Mouse (Mus musculus): ENCODE measurements around the gene Vmn1r21.
"Not testable (repeated sequence)": the region's sequence is repeated elsewhere in the genome, so short reads cannot be mapped to it uniquely, and the experiment has no call there.

The Vmn1r21 gene

GRCm38 (mm10) chr6:57850286-57850685, at the start of gene Vmn1r21:
Vmn1r21 (minus strand) TSS chr6:57850343.
- DNase-seq (ENCODE audit: low spot score in 2 of 2): no peak

GRCm38 (mm10) chr6:57859043-57860042, 9.2 kb upstream of the Vmn1r21 start:
- no peak for DNase-seq (ENCODE audit: low spot score in 2 of 2)

GRCm38 (mm10) chr6:57851177-57851576, 1.0 kb upstream of the Vmn1r21 start:
- not testable (repeated sequence) for DNase-seq (ENCODE audit: low spot score in 2 of 2)

- DNase-seq (ENCODE audit: low spot score in 2 of 2): no peak
Measured at GRCm38 (mm10) chr6:57839693-57840408, 10.3 kb downstream of the Vmn1r21 start.

- DNase-seq (ENCODE audit: low spot score in 2 of 2): no peak
Measured at GRCm38 (mm10) chr6:57825259-57825715, 24.9 kb downstream of the Vmn1r21 start.

DNA sequence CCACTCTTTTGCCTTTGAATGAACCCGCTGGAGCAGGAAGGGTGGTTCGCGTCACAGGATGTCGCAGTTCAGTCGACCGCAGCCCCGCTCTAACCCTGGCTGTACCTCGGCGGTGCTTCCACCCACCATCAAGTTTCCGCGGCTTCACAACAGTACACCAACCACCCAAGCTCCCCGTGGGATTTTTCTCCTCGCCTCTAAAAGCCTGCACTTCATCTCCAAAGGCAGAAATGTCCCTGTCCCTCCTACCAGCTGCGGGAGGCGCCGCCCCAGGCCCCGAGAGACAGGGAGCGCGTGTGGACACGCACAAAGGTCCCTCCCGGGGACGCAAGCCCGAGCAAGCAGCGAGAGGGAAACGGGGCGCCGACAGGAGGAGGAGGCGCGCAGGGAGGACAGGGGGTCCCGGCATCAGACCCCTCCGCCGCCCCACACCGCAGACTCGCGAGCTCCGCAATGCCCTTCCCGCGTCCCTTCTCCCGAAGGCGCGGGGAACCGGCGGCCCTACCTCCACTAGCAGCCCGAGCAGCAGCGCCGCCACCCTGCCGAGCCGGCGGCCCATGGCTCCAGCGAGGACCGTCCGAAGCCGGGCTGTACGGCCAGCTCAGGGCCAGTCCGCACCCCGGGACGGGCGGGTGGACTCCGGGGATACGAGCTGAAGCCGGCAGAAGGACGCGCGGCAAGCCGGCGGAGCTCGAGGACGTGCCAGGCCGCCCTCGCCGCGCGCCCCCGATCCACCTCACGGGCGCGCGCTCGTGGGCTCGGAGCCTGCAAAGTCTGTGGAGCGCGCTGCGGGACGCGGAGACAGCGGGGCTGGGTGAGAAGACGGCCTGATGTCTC, 25.5 kb downstream of the Vmn1r21 start, which contains the start of gene Vopp1:
TSS of gene Vopp1 (minus strand) at position 738 of the 837 bp plus-strand sequence.
- peak; percentile 57 to 88 for DNase-seq (ENCODE audit: low spot score in 2 of 2)

- no peak for DNase-seq (ENCODE audit: low spot score in 2 of 2)
Measured at GRCm38 (mm10) chr6:57823461-57823860, 26.7 kb downstream of the Vmn1r21 start.

GRCm38 (mm10) chr6:57822648-57823410, 27.3 kb downstream of the Vmn1r21 start:
- DNase-seq (ENCODE audit: low spot score in 2 of 2): no peak

DNA sequence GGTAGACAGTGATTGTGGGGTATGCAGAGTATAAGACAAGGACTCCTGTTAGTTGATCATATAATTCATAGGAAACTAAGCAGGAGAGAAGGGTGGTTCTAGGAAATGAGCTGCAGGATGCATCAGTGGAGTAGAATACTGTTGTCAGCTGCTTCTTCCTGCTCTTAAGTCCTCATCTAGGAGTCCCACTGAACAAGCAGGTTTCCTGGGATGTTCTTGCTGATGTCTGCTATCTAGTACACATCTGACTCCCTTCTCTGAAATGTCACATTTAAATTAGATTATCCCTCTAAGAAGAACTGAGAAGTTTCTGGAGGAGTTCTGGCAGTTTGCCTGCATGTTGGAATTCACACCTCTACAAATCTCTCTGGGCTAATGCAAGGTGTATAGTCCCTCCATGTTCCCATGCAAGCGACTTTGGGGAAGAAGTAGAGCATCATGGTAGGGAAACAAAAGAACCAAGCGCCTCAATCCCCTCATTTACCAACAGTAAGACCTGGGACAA, 35.7 kb downstream of the Vmn1r21 start:
- DNase-seq (ENCODE audit: low spot score in 2 of 2): no peak

- peak in 1 of 2 experiments; percentile 5 for DNase-seq (ENCODE audit: low spot score in 2 of 2)
Measured at GRCm38 (mm10) chr6:57811748-57812730, 38.1 kb downstream of the Vmn1r21 start.

DNA sequence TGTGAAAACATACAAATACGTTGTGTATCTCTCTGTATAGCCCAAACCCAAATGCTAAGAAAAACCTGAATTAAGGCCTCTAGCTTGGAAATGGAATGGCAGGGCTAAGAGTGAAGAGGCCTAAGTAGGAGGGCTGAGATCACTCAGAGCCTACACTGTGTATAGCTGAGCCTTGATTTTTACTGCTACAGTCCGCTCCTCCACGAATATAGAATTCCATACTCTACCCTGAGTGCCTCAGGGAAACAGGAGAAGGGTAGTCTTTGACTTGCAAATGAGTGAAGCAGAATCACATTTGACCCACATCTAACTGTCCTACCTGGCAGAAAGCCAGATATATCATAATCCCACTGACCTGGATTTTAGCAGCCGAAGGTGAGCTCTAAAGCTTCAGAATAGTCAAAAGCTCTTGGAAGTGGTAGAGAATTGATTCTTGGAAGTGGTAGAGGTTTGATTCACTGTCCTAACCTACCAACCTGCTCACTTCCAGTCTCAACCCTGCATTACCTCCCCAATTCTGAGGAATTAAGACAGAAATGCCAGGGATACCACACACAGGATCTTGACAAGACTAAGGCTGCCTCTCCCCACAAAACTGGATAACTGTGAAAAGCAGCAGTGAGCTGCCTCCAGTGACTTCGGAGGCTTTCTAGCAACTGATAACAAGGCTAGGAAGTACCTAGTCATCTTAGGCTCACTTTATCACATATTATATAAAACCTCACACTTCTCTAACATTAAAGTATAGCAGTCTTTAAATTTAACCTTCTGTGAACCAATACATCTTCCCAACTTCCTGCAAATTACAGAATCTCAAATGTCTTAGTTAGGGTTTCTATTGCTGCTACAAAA, 44.7 kb downstream of the Vmn1r21 start:
- no peak for DNase-seq (ENCODE audit: low spot score in 2 of 2)

DNA sequence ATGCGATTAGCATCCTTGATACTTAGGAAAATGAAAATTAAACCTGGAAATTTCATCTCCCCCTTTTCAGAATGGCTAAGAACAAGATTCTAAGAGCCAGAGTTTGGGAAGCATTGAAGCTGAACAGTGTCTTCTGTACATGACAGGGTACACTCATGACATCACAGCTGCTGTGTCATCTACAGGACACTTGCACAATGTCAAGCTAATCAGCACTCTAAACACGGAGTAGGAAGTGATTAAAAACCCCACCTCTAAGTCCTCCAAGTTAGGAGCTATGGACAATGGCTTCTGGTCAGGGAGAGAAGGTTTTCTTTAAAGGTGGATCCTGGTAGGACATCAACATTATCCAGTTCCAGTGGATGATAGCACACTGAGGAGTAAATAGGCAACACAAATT, 47.0 kb downstream of the Vmn1r21 start:
- no peak for DNase-seq (ENCODE audit: low spot score in 2 of 2)

- no peak for DNase-seq (ENCODE audit: low spot score in 2 of 2)
Measured at GRCm38 (mm10) chr6:57798986-57799385, 51.2 kb downstream of the Vmn1r21 start.

DNA sequence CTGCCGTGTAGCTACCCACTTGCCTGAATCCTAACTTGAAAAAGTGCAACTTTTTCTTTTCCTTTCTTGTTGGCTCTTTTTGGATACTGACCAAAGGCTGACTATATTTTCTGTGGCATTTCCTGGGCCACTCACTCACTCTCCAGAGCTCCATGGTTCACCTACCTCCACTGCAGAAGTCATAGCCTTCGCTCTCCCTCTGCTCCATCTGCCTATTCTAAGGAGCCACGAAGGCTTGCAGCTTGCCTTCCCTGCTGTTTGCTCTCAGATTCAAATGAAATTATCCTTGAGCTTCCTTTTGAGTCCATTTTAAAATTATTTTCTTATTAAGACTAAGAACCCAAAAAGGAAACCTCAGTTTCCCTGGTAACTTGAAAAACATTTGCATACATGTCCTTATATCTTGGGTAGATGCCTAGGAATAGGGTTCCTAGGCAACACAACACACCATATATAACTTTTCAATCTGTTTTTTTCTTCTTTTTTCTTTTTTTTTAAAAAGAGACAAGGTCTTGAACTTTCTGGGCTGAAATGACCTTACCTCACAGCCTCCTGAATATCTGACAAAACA, 53.2 kb downstream of the Vmn1r21 start:
- DNase-seq (ENCODE audit: low spot score in 2 of 2): no peak

DNA sequence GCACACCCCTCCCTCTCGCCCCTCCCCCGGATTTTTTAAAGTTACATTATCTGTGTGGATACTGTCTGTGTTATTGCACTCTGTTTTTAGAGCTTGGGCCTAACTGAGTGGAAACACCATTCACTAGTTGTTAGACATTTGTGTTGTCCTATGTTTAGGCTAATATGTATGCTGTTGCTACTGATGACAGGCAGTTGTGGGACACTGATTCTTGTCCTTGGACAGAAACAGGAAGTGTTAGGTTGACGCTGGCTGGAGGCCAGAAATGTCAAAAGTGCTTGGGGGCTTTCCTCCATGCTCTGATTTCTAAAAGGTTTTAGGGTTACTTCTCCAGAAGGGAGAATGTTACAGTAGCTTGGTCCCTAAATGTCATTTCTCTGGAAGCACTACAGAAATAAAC, 54.3 kb downstream of the Vmn1r21 start:
- DNase-seq (ENCODE audit: low spot score in 2 of 2): no peak

Measured in urinary bladder, adult 18-20 months (tissue).